Mouse (Mus musculus) brain, embryonic 14.5 days (tissue): ENCODE measurements around the gene Gm44965.

Source experiments
- CTCF ChIP-seq: fragments of 200-500 bp; IDR thresholded peaks from 2 replicates; pipeline ENCODE4 v1.5.1; 2012; ENCODE audit warnings: inconsistent platforms, mild to moderate bottlenecking, moderate library complexity, borderline replicate concordance; ENCODE audit not compliant: insufficient read depth, insufficient read length; ENCODE audit errors: extremely low read depth
- POLR2A ChIP-seq: fragments of 200-500 bp; IDR thresholded peaks from 2 replicates; pipeline ENCODE4 v1.6.1; 2012; ENCODE audit warnings: mild to moderate bottlenecking, inconsistent platforms, borderline replicate concordance; ENCODE audit not compliant: poor library complexity, insufficient read depth, insufficient read length, severe bottlenecking; ENCODE audit errors: extremely low read depth

- TF ChIP-seq CTCF (no peak), POLR2A (no peak)
Measured at GRCm38 (mm10) chr6:48637811-48638500, 44.2 kb downstream of the Gm44965 start.
